Mouse (Mus musculus): ENCODE data around the gene Rmdn2.

The Rmdn2 gene

DNA sequence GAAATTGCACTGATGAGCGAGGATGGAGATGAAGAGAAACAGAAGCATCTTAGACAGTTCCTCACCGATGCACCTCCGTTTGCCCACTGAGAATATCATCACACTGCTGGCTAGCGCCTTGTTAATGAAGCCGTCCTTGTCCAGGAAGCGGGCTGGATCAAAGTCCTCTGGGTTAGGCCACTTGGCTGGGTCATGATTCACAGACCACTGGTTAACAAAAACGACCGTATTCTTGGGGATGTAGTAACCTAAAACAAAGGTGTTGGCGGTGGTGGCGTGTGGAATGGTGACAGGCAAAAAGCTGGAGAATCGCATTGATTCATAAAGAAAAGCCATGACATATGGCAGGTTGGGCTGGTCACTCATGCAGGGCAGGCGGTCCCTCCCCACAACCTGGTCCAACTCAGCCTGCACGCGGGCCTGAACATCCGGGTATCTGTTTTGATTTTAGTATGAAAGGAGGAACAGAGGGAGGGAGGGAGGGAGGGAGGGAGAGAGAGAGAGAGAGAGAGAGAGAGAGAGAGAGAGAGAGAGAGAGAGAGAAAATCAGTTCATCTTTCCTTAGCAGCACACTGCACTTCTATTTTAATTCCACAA is 98.7 kb downstream of the Rmdn2 start:
- DNase-seq, result no peak

DNA sequence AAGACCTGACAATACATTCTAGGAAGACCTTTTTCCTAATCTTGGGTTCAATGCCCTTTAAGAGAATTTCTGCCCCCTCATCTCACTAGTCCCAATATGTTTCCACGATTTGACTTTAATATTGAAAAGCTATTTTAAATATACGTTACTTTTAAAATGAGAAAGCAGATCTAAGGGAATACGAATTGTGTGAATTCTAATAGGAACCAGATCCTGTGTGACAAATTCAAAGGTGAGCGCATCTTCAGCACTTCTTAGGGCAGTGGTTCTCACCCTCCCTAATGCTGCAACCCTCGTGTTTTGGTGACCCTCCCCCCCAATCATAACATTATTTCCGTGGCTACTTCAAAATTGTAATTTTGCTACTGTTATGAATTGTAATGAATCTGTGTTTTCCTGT is 100.3 kb downstream of the Rmdn2 start:
- no peak for DNase-seq

DNA sequence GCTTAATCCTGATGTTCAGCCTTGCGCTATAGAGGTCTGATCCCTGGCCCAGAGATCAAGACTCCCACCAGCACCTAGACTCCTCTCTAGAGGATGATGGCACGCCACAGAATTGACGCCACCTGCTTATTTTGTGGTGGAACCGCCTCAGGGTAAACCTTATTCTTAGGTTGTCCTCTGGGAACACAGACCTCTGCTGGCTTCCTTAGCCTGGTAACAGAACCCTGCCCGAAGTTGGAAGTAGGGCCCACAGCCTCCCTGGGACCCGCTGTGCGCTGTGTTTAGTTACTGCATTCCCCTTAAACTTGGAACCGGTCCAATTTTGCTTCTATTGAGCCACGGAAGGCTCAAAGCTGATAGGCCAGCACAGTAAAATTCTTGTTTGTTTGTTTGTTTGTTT is 100.9 kb downstream of the Rmdn2 start:
- DNase-seq, result no peak

DNA sequence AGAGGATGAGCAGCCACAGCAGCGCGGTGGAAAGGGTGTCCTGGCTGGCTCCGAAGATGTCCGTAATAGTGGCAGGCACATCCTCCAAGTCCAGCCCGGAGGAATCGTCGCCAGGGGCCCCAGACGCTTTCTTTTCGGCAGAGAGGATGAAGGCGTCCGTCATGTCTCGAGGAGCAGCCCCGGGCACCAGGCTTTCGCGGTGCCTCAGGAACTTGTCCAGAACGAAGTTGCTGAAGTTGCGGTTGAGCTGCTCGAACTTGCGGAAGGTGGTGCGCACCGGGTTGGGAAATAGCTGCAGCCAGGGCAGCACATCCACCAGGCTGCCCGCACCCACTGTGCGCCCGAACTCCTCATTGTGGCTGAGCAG is 101.6 kb downstream of the Rmdn2 start:
- DNase-seq, result no peak

DNA sequence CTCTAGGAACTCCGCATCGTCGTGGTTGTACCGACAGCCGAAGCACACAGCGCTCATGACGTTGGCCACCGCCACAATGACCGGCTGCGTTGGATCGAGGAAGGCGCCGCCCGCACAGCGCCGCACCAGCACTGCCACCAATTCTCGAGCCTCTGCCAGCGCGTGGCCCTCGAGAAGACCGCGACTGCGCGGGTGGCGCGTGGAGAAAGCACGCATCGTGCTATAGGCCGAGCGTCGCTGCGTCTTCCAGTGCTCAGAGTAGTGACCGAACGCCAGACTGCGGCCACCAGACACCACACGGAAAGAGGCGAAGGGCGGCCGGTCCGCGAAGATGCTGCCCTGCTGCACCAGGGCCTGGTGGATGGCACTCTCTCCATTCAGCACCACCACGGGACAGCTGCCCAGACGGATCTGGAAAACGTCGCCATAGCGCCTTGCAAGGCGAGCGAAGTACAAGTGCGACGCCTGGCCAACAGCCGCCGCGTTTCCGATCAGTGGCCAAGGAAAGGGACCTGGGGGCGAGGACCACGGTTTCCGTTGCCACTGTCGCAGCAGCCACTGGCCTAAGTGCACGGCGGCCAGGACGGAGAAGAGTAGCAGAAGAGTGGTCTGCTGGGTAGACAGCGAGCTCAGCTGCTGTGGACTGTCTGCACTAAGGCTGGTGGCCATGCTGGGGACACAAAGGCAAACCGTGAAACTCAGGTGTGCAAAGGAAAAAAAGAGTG is 102.1 kb downstream of the Rmdn2 start:
- no peak for DNase-seq

DNA sequence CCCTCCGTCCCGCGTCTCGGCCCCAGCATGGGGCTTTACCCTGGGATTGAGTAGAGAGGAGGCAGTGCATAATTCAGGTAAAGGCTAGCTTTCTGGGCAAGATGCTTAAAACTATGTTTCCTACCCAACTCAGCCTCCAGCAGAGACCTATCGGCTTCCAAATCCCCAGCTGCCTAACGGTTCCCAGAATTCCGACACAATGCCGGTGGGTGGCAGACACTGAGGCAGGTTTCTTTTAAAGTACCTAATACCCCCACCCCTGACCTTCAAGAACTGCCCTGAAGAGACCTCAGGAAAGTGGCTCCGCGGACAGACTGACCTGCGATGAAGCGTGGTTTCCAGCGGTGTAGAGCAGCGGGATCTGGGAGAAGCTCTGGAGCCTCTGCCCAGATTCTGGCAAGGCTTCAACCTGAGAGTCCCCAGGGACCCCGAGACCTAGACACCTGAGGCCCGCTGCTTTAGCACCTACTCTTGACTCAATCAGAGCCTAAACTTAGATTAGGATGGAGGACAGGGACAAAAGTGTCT is 102.8 kb downstream of the Rmdn2 start:
- DNase-seq, result no peak

DNA sequence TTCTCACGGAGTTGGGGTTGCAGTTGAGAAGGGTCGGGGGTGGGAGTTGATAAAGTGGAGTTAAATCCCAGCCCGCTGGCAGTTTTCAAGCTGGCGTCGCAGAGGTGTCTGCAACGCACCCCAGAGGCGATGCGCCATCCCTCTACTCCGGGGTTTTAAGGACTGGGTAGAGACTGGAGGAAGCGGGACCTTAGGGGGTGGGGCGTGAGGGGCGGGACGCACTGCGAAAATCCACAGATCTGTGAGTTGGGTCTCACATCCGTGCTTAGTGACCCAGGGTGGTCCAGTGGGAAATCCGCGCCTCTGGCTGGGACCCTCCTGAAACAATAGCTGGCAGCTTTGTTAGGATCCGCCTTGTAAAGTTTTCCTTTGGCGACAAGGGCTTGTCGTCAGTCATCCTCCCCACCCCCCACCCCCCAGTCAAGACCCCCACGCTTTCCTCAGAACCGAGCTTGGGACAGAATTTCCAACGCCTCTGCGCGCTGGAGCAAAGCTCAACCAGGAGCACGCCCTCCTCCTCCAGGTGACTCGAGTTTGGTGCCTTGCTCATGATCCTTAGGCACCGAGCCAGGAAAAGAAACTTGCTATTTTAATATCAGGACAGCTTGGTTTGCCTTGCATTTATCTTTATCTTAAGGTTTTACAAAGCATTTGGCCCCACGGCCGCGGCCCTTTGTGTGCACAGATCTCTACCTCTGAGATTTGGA is 103.4 kb downstream of the Rmdn2 start, which contains the start of gene Cyp1b1:
Gene Cyp1b1 (minus strand): TSS at position 131 of the 707 bp plus-strand sequence.
- DNase-seq, result no peak

DNA sequence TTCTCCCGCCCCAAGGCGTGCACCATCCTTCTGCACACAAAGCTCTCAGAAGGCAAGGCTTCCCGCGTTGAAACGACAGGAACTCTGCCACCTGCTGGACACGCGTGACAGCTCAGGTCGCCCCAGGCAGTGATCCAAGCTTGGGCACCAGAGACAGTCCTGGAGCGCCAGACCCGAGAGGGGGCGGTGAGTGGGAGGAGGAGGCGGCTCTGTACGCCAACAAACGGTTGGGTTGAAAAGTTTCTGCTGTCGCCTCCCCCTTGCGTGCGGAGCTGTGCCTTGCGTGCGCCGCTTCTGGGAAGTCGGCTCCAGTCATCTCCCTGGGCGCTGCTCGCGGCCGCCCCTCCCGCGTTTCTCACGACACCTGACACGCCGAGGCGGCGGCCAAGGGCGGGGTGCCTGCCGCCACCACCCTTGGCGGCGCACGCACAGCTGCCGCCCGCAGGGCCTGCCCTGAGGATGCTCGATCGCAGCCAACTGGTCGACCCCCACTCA is 104.0 kb downstream of the Rmdn2 start:
- peak; percentile 84 for DNase-seq

DNA sequence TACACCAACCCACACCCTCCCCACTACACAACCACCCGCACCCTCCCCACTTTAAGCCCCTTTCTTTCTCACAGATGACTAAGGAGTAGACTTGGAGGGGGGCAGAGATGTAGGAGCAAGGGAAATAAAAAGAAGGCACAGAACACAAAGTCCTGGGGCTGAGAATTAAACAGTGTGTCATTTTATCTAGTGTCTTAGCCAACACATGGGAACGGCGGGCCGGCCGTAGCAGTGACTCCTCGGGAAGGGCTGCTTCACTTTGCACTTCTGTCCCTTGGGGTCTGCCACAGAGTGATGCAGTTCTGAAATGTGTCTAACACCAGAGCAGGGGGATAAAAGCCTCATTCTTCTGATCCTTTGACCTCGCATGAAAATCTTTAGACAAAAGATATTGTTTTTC is 109.0 kb downstream of the Rmdn2 start:
- no peak for DNase-seq

DNA sequence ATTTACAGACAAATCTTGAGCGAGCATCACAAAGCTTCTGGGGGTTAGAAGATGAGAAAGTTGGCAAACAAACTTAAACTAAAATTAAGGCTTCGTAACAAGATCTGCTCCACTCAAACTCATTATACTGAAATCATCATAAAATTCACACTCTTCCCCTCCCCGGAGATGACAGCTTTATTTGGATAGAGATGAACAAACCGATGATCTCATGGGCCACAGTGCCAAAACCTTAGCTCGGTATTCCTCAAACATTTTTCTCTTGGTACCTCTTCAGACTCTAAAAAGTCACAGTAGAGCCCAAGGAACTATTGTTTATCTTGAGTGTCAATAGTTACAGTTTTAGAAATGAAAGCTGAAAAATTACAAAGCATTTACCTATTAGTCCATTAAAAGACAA is 115.0 kb downstream of the Rmdn2 start:
- no peak for DNase-seq

DNA sequence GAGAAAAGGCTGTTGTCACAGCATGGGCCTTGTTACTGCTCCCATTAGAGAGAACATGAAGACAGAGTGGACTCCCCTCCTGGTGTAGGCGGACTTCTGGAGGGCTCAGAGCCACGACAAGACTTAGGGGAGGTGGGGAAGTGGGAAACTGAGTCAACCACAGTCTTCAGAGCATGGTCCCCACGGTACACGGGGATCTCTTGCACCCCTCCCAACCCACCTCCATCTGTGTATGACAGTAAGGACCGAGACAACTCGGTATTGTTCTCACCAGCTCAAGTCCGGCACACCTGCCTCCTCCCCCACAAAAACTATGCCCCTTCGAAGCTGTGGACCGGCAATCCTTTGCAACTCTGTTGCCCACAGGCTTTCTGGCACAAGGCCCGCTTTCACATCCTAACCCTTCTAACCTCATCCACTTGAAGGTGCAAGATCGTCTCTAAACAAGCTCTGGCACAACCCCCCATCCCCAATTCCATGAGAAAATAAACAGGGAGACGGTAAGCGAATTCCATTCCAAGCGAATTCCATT is 116.5 kb downstream of the Rmdn2 start:
- no peak for DNase-seq

DNA sequence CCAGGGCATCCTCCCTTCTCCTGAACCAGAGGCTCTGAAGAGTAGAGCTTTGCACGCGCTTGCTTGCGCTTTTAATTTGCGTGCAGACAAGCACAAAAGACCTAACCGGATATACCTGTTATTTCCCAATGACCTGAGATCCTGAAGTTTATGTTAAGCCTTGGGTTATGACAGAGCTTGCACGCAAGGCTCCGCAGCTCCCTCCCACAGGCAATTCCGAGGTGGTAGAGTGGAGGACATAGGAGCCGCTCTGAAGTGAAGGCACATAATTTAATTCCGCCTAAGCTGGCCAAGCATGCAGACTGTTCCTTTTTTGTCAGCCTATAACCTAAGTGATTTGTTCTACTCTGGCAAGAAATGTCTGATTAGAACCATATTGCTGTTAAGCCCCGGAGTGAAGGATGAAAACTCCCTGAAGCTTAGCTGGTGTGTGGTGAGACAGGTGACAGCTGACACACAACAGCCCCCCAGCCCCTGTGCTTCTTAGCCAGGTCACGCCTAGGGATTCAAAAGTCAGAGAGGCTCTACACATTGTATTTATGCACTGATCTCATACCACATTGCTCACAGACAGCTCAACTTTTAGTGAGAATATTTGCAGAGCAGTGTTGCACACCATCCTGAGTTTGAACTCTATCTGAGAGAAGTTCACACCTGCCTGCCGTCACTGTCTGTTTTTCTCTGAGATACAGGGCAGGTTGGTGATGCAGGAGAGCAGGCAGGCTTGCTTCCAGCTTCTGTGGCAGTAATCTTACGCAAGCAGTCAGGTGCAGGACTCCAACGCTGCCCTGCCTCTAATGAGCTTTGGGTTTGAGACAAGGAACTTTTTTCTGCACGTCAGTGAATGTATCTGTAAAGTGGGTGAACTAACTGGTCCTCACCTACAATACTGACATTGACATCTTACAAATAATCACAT is 117.2 kb downstream of the Rmdn2 start:
- no peak for DNase-seq

DNA sequence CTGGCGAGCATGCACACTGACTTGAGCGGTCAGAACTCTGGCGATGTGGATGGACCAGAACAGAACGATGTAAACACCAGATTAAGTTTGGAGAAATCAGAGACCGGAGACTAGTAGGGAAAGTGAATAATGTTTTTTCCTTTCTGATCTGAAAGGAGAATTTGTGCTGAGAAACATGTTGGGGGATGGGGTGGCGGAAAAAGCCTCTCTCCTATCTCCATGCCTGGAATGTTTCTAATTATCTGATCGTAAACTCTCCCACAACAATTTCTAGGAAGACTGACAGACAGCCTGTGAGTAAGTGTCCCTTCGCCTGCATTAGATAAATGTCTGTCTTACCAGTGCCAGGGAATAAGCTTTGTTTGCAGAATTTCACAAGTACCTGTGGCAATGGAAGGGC is 119.3 kb downstream of the Rmdn2 start:
- no peak for DNase-seq

DNA sequence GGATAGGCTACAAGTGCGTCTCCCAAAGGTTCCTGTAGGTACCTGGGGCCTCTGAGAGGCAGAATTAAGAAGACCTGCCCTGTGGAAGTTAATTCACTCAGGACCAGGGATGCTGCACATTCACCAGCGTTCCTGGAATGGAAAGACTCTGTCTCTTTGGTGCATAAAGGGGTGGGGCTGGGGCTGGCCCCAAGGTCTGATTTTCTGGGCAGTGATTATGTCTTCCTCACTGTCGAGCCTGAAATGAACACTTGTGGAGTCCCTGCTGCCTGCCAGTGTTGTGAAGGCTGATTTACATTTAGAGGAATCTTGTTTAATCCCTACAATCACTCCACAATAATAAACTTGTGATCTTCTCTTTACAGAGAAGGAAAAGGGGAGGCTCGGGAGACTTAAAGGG is 121.4 kb downstream of the Rmdn2 start:
- DNase-seq, result no peak

DNA sequence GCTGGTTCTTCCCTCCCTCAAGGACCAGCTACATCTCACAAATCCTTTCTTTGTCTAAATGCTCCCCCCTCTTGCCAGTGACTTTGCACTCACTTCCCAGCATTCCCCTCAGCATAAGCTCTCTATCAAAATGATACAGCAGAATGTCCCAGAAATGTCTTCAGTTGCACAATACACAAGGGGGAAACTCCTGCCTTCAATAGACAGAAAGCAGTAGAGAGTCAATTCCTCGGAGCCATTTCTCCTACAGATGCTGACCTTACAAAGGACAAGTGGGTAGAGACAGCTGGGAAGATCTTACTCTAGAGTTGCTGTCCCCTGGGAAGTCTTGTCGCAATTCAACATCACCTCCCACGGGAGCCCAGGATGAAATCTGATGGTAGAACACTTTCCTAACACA is 125.9 kb downstream of the Rmdn2 start:
- DNase-seq, result no peak

DNA sequence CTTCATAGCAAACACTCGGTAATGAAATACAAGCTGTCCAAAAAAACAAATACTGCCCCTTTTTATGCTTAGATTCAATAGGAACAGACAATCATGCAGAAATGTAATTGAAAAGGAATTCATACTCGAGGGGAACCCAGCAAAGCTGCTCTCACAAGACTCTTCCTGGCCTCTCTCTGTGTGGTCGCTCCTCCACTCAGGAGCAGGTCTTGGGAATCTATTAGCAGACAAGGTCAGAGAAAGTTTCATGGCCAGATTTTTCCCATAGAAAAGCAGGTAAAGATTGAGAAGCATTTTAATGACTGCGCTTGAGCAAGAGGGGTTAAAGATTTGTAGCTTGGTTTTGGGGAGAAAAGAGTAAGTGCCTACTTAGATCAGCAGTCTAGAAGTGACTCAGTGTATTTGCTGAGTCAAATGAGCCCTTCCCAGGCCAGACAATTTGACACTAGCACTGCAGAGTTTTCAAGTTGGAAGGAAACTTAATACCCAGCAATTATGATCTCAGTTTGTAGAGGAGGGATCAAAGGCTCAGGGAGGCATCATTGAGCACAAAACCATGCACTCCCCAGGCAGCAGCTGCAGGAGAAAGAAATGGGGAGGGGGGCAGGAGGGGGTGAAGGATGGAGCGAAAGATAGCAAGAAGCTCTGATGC is 127.3 kb downstream of the Rmdn2 start:
- DNase-seq, result no peak

DNA sequence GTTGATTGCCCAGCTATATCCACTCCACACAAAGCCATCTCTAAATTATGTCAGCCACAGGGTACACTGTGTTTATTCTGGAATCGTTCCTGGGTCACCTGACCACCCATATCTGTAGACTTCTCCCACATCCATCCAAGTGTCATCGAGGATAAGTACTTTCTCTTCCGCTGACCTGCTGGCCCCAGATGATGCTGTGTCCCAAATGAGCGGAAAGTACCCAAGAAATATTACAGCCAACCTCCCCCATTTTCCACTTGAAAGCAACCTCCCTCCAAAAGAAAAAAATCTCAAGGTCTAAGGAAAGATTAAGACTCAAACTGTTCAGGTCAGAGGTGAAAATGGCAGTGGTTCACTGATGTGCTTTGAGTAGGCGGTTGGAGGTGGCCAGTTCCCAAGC is 131.0 kb downstream of the Rmdn2 start:
- DNase-seq, result peak; percentile 15
